Mouse (Mus musculus): Measurements from ENCODE around the gene Lrrc75b.

Lrrc75b gene

GRCm38 (mm10) chr10:75559676-75560548 is at the start of gene Lrrc75b:
Lrrc75b (minus strand) TSS chr10:75560330.
- peak; percentile 72 for DNase-seq

- no peak for DNase-seq
Measured at GRCm38 (mm10) chr10:75608975-75609374, 48.8 kb upstream of the Lrrc75b start.

- DNase-seq = no peak
Measured at GRCm38 (mm10) chr10:75607253-75607652, 47.1 kb upstream of the Lrrc75b start.

GRCm38 (mm10) chr10:75605162-75605846 is 45.2 kb upstream of the Lrrc75b start:
- DNase-seq = no peak

DNA sequence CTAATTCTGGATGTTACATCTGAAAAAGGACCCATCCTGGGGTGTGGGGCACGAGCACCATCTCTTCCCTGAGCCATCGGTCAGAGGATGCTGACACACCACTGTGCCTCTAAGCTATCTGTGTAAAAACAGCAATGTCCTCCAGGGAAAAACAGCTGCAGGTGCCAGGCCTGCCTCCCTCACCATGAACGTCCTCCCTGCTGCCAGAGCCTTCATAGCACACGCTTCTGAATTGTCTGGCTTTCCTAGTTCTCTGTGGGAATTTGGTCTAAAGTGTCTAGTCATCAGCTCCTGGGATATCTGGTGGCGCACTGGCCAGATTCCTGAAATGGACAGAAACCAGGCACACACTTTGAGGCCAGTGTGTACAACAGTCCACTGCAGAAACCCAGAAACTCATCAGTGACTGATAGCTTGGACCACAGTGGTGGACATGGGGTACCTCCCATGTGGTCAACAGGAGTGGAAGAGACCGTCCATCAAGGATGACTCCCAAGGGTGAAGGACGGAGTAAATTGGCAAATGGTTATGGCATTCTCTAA is 40.1 kb upstream of the Lrrc75b start:
- DNase-seq = no peak

DNA sequence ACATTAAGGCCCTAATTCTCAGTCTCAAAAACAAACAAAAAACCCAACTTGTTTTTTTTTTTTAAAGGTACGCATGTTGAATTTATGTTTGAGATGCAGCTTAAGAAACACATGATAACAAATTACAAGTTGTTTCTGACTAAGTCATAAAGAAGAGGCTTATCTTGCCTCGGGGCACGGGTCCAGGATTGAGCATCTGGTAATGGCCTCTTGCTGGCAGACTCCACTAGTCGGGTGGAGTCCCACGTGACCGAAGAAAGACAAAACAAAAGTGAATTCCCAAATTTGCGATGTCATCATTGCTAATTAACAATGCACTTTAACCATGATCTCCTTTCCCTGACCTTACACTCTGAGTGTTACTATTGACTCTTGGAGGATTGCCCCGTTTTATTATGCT is 35.9 kb upstream of the Lrrc75b start:
- DNase-seq = peak; percentile 34

DNA sequence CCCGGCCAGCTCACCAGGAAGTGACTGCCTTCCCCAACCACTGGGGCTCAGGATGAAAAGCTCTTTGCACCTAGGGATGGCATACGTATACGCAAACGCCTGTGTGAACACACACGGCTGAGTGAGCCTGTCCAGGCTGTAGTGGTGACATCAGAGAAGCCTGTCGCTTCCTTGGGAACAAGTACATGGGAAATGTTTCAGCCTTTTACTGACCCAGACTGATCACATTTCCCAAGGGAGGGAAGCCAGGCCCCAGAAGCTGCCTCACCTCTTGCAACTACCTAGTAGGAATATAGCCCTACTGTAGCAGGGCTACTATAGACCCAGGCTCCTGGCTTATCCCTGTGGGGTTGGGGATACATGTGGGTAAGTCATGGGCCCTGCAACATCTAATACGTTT is 32.5 kb upstream of the Lrrc75b start:
- no peak for DNase-seq

DNA sequence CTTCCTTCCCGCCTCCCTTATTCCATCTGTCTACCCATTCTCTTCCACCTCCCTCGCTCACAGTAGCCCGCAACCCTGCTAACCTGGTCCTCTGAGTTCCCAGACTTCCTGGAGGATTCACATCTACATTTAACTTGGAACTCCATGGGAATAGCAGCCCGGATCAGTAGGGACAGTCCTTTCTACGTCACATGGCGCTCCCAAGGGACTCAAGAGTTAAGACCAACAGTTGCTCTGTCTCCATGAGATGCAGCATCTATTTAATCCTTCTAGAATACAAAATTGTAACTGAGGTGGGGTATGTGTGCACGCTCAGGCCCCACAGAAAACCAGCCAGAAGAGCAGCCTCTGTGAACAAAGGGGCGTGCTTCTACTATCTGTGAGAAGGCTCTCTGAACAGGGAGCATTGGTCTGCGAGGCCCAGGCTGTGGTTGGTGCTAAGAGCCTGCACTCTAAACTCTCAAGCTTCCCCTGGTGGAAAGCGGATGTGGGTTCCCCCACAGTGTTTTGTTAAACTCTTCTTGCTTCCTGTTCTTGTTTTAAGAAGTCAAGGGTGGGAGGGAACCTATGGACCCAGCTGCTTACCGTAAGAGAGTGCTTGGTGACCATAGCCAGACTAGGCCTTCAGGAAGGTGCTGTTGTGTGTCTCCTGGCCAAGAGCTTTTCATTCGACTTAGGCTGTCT is 31.2 kb upstream of the Lrrc75b start:
- no peak for DNase-seq

- peak; percentile 34 for DNase-seq
Measured at GRCm38 (mm10) chr10:75589651-75590050, 29.5 kb upstream of the Lrrc75b start.

GRCm38 (mm10) chr10:75589129-75589528 is 29.0 kb upstream of the Lrrc75b start, which contains the start of gene Ggt5:
Ggt5 (plus strand) TSS chr10:75589340.
- DNase-seq = peak; percentile 64

DNA sequence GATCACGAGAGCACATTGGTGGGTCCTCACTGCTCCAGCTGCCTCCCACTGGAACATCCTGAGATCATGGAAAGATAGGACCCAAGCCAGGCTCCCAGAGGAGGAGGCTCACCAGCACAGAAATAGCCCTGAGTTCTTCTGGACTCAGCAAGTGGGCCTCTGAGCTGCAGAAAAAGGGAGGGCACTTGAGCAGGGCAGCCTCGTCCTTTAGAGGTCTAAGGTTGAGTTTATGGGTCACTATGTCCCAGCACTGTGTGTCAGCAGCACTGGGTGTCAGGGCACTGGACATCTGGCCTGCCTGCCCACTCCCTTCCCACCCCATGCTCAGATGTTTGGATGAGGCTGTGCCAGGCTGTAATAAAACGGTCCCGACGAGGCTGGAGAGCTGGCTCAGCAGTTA is 28.2 kb upstream of the Lrrc75b start:
- peak; percentile 46 for DNase-seq

DNA sequence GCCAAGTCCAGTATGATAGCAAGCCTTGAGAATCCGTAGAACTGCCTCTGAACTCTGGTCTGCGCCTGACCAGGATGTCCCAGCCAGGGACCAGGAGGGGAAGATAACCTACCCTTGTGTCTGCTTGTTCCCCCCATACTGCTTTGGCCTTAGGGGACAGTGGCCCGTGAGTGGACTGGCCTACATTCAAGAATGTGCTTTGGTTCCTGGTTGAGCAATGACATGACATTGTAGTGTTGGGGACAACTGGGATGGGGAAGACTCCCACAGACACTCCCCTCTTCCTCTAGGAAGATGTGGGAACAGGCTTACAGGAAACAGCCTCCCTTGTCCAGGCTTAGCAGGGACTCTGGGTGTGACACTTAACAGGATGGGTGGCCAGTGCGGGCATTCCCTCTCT is 27.7 kb upstream of the Lrrc75b start:
- peak; percentile 36 for DNase-seq

DNA sequence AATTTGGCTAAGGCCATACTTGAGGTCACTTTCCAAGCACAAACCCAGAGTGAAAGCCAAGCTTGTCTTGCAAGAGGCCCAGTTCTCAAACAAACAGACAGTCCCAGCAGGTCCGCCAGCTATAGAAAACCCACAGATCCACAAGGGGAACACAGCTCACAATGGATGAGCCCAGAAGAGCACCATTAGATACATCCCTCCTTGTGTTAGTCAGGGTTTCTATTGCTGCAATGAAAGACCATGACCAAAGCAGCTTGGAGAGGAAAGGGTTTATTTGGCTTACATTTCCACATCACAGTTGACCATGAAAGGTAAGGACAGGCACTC is 26.4 kb upstream of the Lrrc75b start:
- DNase-seq = no peak

- DNase-seq = peak; percentile 88
Measured at GRCm38 (mm10) chr10:75585876-75586552, 25.9 kb upstream of the Lrrc75b start.

GRCm38 (mm10) chr10:75579129-75579528 is 19.0 kb upstream of the Lrrc75b start:
- DNase-seq = no peak

GRCm38 (mm10) chr10:75573965-75574364 is 13.8 kb upstream of the Lrrc75b start:
- no peak for DNase-seq

- peak; percentile 74 for DNase-seq
Measured at GRCm38 (mm10) chr10:75573181-75573580, 13.1 kb upstream of the Lrrc75b start.

GRCm38 (mm10) chr10:75571937-75572336 is 11.8 kb upstream of the Lrrc75b start:
- DNase-seq = no peak

DNA sequence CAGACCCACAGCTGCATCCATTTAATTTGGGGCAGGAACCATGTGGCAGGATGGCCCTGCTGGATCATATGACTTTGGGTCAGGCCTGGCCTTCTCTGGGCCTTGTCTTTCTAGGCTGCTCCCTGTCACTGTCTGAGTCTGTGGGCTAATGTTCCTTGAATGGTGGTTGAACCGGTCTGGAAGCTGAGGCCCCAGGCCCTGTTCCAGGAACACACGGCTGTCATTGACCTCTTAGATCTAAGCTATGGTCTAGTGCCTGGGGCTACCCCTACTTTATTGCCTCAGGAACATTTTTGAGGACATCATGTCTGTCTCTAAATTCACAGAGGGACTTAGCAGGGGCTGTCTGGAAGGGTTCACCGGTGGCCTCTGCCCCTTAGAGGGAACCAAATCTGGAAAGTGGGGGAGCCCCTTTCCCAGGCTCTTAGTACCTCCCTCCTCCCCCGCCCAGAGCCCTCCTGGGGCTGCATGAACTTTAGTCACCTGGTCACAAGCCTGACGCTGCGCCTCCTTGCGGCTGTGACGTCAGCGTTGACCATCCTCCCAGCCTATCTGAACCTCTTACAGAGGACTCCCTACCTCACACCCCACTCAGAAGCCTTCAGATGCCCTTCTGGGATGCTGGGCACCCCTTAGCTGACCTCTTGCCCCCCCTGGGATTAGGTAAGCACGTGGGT is 11.0 kb upstream of the Lrrc75b start:
- DNase-seq = peak; percentile 81

DNA sequence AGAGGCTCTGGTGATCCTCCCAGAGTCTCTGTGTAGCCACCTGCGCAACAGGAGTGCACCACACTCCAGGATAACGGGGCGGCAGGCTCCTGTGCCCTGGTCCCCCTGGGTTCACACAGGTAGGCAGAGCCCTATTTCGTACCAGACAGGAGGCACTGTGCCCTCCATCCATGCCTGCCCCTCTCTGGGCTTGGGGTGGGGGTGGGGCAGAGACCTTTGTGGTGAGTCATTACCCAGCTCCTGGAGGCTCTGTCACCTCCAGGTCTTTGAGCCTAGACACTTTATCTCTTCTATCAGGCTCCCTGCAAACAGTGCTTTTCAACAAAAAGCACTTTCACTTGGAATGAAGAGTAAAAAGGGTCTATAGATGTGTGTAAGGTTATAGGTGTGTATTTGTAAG is 8.7 kb upstream of the Lrrc75b start:
- DNase-seq = no peak

DNA sequence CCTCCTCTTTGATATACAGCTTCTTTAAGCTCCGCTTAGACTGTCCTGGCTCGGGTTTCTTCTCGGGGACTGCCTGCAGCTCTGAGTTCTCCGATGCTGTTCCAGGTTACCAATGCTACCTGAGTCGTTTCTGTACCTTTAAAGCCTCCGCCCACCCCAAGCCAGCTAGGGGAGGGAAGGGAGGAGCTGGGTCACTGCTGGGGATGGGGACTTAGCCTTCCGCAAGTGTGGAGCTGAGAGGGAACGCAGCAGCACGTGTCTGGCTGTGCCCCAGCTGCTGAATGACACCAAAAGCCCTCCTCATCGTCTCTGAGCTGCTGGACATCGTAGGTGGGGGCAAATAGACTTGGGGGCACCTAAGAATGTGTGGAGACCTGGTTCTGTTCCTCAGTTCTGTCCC is 8.3 kb upstream of the Lrrc75b start:
- peak; percentile 79 for DNase-seq

- no peak for DNase-seq
Measured at GRCm38 (mm10) chr10:75568029-75568428, 7.9 kb upstream of the Lrrc75b start.
